Mouse (Mus musculus) bone marrow, adult 2 months (tissue): ENCODE measurements around the gene Crispld2. TPM values are rescaled to one million over a fixed set of nuclear protein-coding genes. Genes with fewer than 3 reads are reported as not detected.

ENCODE experiments used
- H3K27ac ChIP-seq: fragments of 200-500 bp; 2 replicates; pipeline ENCODE4 v1.5.1; 2012; ENCODE audit warnings: low read depth, mild to moderate bottlenecking, control low read depth, inconsistent platforms, low read length; ENCODE audit not compliant: control insufficient read depth, poor library complexity, insufficient read depth
- H3K4me1 ChIP-seq: fragments of 200-500 bp; 2 replicates; pipeline ENCODE4 v1.6.1; 2011; ENCODE audit warnings: low read length; ENCODE audit not compliant: control insufficient read depth, insufficient read depth
- H3K4me3 ChIP-seq: fragments of 200-500 bp; replicated peaks from 2 replicates; pipeline ENCODE3; 2011; ENCODE audit warnings: mild to moderate bottlenecking, low read depth, low read length, control low read depth; ENCODE audit not compliant: control insufficient read depth
- CTCF ChIP-seq: fragments of 200-500 bp; IDR thresholded peaks from 2 replicates; pipeline ENCODE4 v1.5.1; 2011; ENCODE audit warnings: low read length, control low read depth; ENCODE audit not compliant: control insufficient read depth, insufficient read depth
- POLR2A ChIP-seq: fragments of 200-500 bp; IDR thresholded peaks from 2 replicates; pipeline ENCODE4 v1.6.1; 2011; ENCODE audit warnings: low read depth, mild to moderate bottlenecking, control low read depth, low read length, borderline replicate concordance; ENCODE audit not compliant: control insufficient read depth
- WGBS: fragments of 180-500 bp; shearing (Covaris S2); methylation state at CpG from one replicate; pipeline ENCODE4 v1.1.7; 2018; 5-methylcytosine and 5-hydroxymethylcytosine counted together
- polyA plus RNA-seq: library from polyadenylated mRNA; stranded (reverse); fragments of >200 nt; gene quantifications from 2 replicates; pipeline ENCODE4 v1.2.4, GENCODE M21; 2011; ENCODE audit warnings: low replicate concordance; ENCODE audit not compliant: missing spikeins, insufficient read depth, insufficient read length

The Crispld2 gene
- polyA plus RNA-seq: 4.9 and 17.2 TPM in 2 replicates

DNA sequence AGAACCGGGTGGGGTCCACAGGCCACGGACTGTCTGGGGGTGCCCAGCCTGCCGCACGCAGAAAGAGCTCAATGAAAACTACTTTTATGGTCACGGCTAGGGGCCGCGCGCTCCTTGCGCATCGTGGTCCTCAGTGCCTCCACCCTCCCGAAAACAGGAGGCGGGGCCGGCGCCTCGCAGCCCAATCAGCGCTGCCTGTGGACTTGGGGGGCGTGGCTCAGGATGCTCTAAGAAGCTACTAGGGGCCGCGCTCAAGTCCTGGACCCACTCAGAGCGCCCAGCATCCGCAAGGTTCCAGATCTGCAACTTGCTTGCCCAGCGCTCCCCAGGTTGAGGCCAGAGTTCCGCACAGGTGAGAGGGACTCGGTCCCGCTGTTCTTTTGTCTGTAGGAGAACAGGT, at the start of gene Crispld2:
Gene Crispld2 (plus strand): TSS at position 190 of the 400 bp plus-strand sequence.
- peak within 1 kb of the TSS; percentile 69 for H3K4me3 ChIP-seq
- TF ChIP-seq POLR2A (peak; percentile 47; the same call in 1 of the 2 replicates), CTCF (peak; percentile 19; the same call in 1 of the 2 replicates)
- H3K4me1 ChIP-seq: no peaks in the 10 kb centered on the region; the same call in 1 of the 2 replicates
- WGBS: 2% methylated on average over 25 of the region's 25 CpGs
- H3K27ac ChIP-seq: peak within 1 kb of the TSS; percentile 20; the same call in 1 of the 2 replicates

DNA sequence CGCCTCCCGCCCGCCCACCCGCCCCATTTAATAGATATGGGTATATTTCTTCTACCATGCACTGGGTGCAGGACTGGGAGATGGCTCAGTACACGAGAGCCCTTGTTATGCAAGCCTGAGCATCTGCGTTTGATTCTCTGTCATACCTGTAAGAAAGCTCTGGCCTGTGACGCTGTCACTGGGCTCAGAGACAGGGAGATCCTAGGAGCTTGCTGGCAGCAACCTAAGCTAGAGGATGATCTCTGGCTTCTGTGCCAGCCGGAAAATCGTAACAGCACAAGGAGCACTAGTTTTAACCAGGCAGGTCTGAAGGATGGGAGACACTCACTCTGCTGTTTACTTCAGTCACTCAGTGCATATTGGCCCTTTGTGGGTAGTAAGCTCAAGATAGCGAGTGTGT, 48.6 kb upstream of the Crispld2 start:
- no peaks in the 10 kb centered on the region; the same call in 1 of the 2 replicates for H3K4me1 ChIP-seq
- no peak overlapping the region for H3K4me3 ChIP-seq
- TF ChIP-seq CTCF (no peak), POLR2A (no peak)
- H3K27ac ChIP-seq: no peak overlapping the region
- 89% methylated on average over 10 of the region's 10 CpGs for WGBS

DNA sequence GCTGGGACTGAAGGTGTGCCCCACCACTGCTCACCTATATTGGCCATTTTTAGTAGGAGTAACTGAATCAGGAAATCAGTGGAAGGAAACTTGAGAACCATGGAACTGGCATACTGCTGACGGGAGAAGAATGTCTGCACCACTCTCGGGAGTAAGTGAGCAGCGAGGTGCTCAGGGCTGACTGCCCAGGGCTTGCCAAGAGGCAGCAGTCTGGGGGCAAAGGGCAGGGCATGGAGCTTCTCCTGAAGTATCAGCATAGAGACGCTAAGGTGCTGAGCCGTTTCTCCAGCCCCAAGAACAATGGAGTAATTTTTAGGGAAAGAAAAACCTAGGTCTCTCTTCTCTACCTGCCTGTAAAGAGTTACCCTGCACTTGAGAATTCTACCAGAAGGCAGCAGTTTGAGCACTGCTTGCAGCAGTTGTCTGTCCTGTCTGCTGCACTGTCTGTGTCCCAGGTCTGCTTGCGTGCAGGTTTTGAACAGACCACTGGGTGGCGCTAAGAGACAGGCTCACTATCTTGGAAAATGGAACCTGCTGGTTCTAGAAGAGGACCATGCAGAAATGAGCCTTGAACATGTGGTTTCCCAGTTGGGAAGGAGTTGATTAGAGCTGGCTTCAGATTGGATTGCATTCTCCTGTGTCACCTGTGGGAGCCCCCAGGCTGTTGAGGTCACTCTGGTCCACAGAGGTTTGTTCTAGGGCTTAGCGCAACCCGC, 48.0 kb upstream of the Crispld2 start:
- Histone ChIP-seq H3K27ac (no peak overlapping the region), H3K4me1 (no peaks in the 10 kb centered on the region; the same call in 1 of the 2 replicates), H3K4me3 (no peak overlapping the region)
- 68% methylated on average over 9 of the region's 9 CpGs for WGBS
- TF ChIP-seq CTCF (peak; percentile 93), POLR2A (no peak)

DNA sequence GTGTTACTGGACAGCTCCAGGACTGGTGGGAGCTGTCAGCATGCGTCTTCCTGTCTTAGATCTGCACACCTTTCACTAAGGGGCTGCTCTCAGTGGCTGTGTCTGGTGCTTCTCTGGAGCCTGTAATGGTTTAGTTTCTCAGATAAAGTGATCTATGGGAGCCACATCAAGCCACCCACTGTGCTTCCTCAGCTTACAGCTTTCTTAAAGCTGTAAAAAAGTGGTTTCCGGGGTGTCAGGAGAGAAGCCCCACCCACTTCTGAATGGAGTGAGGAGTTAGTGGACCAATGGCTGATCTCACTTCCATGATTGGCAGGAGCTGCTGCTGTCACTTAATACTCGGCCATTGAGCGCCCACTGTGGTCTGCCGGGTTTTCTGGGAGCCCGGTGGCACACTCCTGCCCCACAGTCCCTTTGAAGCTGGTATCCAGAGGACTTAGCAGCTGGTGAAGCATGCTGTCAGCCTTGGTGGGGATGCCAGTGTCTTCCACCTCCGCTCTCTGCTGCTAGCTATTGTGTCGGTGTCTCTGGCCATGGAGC, 45.8 kb upstream of the Crispld2 start:
- H3K4me1 ChIP-seq: no peaks in the 10 kb centered on the region; the same call in 1 of the 2 replicates
- H3K27ac ChIP-seq: no peak overlapping the region
- WGBS: 86% methylated on average over 8 of the region's 8 CpGs
- TF ChIP-seq CTCF: no peak
- no peak for TF ChIP-seq POLR2A
- no peak overlapping the region for H3K4me3 ChIP-seq

DNA sequence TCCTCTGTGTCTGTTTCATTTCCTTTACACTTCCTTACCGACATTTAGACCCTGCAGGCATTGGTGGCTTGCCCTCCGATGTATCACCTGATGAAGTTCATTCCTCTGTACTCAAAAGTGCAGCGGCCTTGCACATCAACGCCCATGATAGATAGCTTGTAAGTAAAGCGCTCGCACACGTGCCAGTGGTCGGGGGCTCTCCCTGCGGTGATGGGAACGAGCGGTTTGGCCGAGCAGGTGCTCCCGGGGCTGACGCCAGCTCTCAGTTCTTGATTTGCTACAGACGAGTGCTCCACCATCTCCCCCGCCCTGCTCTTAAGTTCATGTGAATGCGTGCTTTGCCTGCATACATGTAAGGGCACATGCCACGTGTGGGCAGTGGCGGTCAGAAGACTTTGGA, 44.6 kb upstream of the Crispld2 start:
- Histone ChIP-seq H3K4me3 (no peak overlapping the region), H3K27ac (no peak overlapping the region), H3K4me1 (no peaks in the 10 kb centered on the region; the same call in 1 of the 2 replicates)
- WGBS: 91% methylated on average over 19 of the region's 19 CpGs
- no peak for TF ChIP-seq POLR2A
- TF ChIP-seq CTCF: no peak

DNA sequence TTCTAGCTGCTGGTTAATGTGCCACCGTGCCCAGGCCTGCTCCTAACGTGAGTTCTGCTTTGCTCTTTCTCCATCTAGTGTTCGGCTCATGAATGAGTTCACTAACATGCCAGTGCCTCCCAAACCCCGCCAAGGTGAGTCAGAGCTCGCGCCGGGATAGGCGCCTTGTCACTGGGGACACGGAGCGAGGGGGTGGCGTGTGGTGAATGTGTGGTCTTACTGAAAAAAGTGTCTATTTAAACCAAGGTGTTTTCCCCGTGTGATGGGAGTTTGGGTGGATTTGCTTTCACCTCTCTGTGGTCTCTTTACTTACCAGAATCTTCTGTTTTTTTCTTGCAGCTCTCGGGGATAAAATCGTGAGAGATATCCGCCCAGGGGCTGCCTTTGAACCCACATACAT, 43.9 kb upstream of the Crispld2 start:
- H3K27ac ChIP-seq: no peak overlapping the region
- 92% methylated on average over 15 of the region's 15 CpGs for WGBS
- no peaks in the 10 kb centered on the region; the same call in 1 of the 2 replicates for H3K4me1 ChIP-seq
- H3K4me3 ChIP-seq: no peak overlapping the region
- TF ChIP-seq POLR2A (no peak), CTCF (no peak)

DNA sequence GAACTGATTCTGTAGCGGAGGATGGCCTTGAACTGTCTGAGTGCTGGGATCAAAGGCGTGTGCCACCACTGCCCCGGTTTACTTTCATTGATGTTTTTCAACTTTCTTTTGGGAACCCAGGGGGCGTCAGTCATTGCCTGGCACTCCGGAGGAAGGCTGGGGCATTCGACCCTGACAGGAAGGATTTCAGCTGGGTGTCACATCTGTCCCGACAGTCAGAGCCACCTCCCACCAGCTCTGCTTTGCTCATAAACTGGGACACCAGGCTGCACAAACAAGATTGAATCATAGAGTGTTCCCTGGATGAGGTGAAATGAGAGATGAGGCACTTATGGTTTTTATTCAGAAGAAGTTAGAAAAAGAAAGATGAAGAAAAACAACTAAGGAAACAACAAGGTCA, 40.0 kb upstream of the Crispld2 start:
- TF ChIP-seq POLR2A (no peak), CTCF (no peak)
- 87% methylated on average over 7 of the region's 7 CpGs for WGBS
- Histone ChIP-seq H3K4me3 (no peak overlapping the region), H3K4me1 (no peaks in the 10 kb centered on the region), H3K27ac (no peak overlapping the region)

DNA sequence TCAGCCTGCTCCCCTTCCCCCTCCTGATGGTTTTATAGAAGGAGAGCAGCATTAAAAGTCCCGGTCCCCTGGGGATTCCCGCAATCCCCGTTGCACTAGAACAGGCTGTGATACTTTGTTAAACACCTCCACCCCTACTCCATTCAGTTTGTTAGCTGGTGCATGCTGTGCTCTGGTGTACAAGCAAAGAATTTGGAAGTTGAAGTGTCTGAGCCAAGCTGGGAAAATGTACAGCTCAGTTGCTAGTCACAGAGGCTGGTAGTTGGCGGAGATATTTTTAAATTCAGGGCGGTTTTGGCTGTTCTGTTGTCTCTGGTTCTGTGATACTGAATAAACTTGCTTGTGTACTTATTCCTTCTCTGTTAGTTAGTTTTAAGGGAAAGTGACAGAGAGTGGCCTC, 39.5 kb upstream of the Crispld2 start:
- Histone ChIP-seq H3K4me3 (no peak overlapping the region), H3K4me1 (no peaks in the 10 kb centered on the region), H3K27ac (no peak overlapping the region)
- 92% methylated on average over 5 of the region's 5 CpGs for WGBS
- TF ChIP-seq POLR2A: no peak
- no peak for TF ChIP-seq CTCF
